In the genomic region with DNA sequence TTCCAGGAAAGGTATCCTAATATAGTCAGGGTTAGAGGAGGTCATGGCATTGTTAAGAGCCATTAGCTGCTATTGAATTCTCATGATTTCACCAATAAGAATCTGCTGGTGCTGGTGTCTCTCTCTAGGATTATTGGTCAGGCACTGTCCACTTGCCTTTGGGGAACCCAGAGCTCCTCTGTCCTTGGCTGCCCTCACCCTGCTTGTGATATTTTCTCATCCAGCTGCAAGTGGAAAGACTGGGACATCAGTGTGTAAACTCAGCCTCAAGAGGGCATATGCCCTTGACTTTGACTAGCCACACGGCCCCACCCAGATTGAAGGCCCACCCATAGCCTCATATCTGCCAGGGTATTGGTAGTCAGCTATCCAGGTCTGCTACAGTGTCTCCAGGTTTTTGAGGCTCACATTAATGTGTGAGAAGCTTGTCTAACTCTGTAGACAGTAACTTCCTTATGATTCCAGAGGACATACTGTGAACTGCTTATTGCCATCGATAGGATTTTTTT, we compare ENCODE assay signal across 11 mouse cellular contexts.
"Had no signal": no experiment of that assay in that cellular context is flagged by ENCODE, and none has a peak within 500 bp of the region (broad histone marks: within the 10 kb centered on the region; RNA-seq: fewer than 3 reads in every experiment).

No protein-coding gene starts in this region.

- ATAC-seq: liver, embryonic 12.5 days; midbrain, embryonic 13.5 days had no signal

- H3K36me3 ChIP-seq: limb, embryonic 10.5 days had no signal

- H3K9ac ChIP-seq: liver, embryonic 12.5 days; midbrain, embryonic 13.5 days; neural tube, embryonic 12.5 days had no signal

- H3K27me3 ChIP-seq: neural tube, embryonic 12.5 days had no signal

- H3K4me3 ChIP-seq: left cerebral cortex, adult 2 months; limb, embryonic 10.5 days; liver, embryonic 12.5 days; megakaryocyte, embryonic 14.5 days; midbrain, embryonic 13.5 days; neural tube, embryonic 12.5 days had no signal

- H3K27ac ChIP-seq: left cerebral cortex, adult 2 months; limb, embryonic 10.5 days; liver, embryonic 12.5 days; midbrain, embryonic 13.5 days; neural tube, embryonic 12.5 days had no signal

- H3K4me1 ChIP-seq: midbrain, embryonic 13.5 days; neural tube, embryonic 12.5 days had no signal

- H3K4me2 ChIP-seq: liver, embryonic 12.5 days; midbrain, embryonic 13.5 days; neural tube, embryonic 12.5 days had no signal

- H3K9me3 ChIP-seq: limb, embryonic 10.5 days; liver, embryonic 12.5 days; megakaryocyte, embryonic 14.5 days; midbrain, embryonic 13.5 days; neural tube, embryonic 12.5 days had no signal

- DNase-seq: kidney, adult 8-10 months; kidney, postnatal 25 days; lung, adult 2 months; thymus, adult 18-20 months; thymus, postnatal 14 days had no signal
